Mouse (Mus musculus) lung, postnatal 14 days (tissue): ENCODE measurements around the gene Shld2.
A peak's percentile ranks its signal among the peaks of the same experiment; 100 is the strongest.
"Not testable (repeated sequence)": the region's sequence is repeated elsewhere in the genome, so short reads cannot be mapped to it uniquely, and the experiment has no call there.

ENCODE experiments used
- DNase-seq: peaks from one replicate; pipeline ENCODE4 v3.0.0; 2021

The Shld2 gene

DNA sequence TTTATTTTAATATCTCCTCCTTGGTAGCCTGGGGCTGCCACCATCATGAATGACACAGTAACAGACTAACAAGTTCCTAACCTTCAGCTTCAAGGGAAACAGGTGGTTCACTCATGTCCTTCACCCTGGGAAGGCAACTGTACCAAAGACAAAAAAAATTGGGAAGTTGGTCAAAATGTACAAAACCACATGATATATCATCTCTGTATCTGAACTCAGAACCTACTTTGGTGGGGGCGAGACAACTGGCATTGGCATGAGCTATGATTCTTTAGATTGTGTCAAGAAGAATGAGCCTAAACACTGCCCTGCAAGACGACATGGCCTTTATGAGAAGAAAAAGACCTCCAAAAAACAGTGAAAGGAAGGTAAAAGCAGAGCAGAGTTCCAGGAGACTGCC, 29.5 kb downstream of the Shld2 start:
- DNase-seq, result no peak

DNA sequence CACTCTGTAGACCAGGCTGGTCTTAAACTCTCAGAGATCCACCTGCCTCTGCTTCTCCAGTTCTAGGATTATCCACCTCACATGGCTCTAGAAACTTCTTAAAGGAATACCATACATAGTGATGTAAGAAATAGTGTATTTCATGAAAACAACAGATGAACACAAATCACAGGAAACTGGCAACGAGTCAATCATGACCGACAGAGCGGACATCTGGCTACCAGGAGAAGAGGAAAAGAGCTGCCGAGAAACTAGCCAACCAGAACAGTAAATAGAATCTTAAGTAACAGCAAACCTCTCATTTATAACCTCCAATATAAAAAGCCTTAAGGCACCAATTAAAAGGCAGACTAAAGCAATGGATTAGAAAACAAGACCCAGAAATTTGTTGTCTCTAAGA, 30.6 kb downstream of the Shld2 start:
- no peak for DNase-seq

DNA sequence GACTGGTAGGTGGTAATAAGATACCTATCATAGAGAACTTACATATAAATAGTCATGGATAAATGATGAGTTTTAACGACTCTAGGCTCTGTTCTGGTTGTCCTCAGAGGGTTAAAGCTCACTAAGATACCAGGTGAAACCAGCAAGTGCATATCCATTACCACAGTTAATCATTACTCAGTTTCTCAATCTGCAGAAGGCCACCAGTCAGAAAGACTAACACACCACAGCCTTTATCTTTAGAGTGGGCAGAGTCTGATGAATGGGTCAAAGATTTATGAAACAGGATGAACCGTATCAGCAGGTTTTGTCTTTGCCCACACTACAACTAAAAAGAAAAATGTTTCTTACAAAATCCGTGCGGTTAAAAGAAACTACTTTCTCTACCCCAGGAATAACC, 35.1 kb downstream of the Shld2 start:
- no peak for DNase-seq

DNA sequence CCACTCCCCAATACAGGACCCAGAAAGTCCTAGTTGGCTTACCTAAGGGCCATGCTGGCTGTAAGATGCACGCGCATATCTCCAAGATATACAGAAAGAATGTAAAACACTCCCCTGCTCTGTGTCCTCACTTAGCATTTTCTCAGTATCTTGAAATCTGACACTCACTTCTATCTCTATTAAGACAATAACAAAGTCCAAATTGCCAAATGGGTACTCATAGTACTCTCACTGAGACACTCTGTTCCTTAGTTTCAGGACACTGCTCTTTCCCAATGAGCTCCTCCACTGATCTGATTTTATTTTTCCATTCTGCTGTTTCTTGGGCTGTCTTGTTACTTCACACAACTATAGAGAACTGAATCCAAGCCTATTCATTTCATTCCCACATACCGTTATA, 36.2 kb downstream of the Shld2 start:
- no peak for DNase-seq

DNA sequence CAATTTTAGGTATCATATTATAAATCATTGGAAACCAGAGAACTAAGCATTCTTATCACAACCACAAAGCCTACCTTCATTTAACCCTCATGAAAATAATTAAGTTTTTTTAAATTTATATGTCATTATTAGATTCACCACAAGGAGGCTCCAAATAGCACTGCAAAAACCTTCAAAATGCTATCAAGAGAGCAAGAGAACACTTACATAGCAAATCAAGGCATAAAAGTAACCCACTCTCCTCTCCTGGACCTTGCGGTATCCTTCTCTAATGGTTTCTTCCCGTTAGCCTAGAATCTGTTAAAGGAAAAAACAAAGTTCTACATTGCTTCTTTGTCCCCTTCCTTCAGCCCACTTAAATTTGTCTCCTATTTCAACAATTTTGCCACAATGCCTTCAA, 37.0 kb downstream of the Shld2 start:
- DNase-seq, result no peak

DNA sequence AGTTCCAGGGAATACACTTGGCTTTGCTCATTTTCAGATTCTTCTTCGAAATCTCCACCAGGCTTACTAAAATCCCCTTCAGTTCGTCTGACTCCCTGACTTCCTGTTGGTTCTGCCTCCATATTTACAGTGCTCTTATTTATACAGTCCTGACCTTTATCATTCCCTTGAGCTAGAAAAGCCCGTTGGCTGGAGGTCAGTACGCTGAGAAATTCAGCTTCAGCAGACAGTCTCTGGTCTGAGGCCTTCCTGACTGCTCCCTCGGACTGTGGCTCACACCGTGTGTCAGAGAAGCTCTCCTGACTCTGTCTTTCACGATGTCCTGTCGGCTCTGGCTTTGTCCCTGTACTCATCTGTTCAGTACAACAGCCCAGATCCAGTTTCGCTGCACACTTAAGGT, 42.2 kb downstream of the Shld2 start:
- no peak for DNase-seq

DNA sequence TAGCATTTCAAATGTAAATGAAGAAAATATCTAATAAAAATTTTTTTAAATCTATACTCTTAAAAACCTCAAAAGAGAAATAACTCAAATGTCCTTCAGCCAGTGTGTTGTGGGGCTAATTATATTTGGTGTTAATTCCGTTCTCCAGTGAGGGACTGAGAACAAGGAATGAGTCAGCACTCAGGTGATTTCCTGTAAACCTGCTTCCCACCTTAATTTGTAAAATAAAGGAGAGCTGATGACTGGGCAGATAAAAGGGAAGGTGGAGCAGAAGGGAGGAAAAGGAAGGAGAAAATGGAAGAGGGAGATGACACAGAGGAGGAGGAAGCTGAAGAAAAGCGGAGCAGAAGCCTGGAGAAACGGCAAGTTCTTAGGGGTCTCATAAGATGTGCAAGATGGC, 51.8 kb downstream of the Shld2 start:
- DNase-seq, result not testable (repeated sequence)

DNA sequence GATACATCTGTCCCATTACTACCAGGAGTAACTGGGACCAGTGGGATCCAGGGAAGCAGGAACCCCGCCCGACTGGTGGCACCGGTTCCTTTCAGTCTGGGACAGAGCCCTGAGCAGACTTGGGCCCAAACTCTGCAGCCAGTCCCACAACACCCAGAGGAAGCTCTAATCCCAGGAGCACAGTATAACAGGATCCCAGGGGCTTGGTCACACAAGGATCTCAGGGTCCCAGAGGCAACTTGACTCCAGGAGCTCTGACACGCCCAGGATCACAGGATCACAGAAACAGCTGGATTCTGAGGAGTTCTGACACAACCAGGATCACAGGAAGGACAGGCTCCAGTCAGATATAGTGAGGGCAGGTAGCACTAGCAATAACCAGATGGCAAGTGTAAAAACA, 57.0 kb downstream of the Shld2 start:
- DNase-seq, result no peak

DNA sequence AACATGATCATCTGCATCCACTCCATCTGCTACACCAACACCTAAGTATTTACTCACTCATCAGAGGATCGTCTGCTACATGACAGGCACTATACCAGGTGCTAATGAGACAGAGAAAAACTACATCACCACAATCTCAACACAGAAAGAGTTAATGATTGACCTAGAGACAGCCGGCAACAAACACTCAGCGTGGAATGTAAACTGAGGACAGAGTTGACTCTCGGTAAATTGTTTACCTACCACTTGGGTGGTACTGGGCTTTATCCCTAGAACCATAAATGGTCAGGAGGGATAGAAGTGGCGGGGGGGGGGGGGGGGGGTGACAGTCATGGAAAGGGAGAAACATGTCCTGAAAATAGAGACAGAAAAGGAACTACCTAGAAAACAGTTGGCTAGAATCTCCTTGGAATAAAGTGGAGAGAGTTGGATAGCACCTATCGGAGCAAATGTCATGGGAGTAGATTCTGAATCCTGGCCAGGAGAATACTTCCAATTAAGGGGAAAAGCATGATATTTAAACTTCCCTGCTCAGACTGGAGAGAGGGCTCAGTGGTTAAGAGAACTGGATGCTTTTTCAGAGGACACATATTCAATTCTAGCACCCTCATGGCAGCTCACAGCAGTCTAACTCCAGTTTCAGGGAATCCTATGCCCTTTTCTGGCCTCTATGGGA, 57.7 kb downstream of the Shld2 start:
- DNase-seq, result no peak

DNA sequence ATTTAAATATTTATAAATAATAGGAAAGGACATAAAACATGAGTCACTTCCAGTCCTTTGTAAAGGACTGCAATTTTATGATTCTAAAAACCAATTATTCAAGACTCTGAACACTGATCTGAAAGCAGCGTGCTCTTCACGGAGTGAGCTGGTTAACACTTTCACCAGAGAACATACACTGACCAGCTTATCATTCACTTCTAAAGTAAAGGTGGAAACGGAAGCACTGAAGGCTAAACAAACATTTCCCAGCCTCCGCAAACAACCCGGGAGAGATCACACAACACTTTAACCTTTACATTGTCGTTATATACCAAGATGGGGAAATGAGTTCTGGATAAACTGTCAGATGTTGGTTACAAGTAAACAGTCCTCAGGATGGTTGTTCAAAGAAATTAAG, 69.6 kb downstream of the Shld2 start:
- DNase-seq, result no peak

DNA sequence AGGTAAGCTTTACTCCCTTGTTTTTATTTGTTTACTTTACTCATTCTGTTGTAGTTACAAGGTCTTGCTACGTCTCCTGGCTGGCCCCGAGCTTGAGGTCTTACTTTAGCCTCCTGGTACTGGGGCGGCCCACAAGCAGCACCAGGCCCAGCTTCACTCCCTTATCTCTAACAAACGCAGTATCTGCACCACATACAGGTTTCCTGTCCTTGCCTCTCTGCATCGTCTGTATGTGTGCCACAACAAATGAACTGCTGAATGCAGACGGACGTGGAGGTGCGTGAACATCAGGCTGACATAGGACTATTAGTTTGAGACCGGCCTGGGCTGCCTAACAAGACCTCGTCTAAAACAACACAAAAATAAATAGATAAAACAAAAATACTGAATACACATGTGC, 70.0 kb downstream of the Shld2 start:
- no peak for DNase-seq

DNA sequence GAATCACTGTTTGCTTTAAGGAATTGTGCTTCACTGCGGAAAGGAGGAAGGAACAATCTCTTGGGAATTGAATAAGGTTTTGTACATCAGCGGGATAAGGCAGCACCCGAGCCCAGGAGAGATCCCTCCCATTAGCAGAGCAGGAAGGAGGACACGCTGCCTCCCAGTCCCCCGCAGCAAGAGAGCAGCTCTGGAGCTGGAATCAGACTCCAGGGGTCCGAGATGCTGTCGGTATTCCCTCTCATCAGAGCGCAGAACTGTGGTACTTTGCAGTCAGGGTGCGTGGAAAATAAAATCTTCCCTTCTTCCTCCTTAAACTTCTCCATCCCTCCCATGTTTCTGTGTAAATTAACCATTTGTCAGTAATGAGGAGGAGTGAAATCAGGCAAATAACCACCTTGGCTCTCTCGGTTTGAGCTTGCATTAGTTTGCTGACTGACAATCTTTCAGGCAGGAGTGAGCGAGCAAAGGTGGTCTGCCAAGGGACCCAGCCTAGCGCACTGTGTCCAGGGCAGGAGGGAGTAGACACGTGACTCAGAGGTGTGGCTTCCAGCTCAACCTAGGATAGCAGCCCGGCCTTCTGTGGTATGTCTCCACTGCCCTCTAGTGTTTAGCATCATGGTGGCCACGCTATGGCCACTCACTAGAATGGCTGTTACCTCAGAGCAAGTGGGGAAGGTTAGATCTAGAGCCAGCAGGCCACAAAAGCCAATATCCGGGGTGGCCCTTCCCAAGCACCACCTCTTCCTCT, 75.5 kb downstream of the Shld2 start:
- peak; percentile 66 for DNase-seq

DNA sequence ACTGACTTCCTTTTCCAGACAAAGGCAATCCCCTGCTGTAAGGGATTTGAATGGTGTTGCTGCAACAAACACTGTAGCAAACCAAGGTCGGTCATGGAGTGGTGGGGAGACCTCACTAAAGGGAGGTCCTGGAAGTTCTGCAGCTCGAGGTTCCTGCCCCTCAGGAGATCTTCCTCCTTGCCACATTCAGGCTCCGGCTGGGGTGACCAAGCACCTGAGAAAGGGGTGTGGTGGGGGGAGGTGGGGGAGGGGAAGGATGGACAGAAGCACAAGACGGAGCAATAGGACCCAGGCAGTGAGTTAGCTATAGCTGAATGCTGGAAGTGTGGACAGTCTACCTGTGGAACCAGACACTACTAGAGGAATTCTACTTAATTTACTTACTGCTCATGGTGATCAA, 76.4 kb downstream of the Shld2 start:
- no peak for DNase-seq

DNA sequence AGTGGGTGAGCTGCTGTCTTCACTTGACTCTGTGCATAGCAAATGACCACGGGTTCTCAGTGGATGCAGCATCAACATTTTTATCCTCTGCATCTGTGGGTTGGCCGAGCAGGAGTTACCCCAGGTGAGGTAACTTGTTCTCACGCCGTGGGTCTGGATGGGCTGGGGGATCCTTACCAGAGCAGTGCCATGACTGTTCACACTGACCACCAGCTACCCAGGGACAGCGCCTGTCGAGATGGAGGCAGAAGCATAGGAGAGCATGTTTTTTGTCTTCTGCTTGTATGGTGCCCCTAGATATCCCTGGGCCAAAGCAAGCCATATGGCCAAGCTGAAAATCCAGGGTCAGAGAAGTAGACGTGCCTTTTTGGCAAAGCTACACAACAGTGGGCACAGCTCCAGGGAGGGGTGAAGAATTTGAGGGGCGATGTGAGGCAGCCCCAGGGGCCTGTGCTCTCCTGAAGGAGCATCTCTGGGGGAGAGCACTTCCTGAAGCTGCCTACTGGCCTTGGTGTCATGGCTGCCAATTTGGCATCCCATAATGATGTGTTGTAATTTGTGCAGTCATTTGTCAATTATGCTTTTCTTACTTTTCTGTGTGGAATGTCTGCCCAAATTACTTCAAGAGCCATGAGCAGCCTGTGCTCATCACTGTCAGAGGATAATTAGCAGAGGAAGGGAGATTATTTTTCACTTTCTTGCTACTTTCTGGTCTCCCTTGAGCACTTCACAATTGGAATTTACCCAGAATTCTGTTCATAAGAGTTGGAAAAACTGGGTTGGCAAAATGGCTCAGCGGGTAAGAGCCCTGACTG, 77.2 kb downstream of the Shld2 start:
- no peak for DNase-seq

DNA sequence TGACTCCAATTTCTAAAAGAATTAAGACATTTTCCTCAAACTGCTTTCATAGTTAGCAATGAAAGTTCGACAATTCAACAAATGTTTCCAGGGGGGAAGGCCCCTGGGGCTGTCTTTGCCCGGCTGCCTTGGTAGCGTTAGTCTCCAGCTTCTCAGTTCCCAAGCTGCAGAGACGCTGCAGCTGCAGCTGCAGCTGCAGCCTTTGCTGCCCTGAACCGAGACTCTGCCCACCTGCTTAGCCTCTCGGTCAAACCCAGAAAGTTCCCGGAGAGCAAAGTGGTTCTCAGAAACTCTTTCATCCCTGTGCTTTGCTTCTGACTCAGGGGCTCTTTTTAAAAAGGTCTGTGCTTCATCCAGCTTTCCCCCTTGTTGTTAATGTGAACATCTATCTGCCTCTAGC, 78.0 kb downstream of the Shld2 start:
- no peak for DNase-seq

DNA sequence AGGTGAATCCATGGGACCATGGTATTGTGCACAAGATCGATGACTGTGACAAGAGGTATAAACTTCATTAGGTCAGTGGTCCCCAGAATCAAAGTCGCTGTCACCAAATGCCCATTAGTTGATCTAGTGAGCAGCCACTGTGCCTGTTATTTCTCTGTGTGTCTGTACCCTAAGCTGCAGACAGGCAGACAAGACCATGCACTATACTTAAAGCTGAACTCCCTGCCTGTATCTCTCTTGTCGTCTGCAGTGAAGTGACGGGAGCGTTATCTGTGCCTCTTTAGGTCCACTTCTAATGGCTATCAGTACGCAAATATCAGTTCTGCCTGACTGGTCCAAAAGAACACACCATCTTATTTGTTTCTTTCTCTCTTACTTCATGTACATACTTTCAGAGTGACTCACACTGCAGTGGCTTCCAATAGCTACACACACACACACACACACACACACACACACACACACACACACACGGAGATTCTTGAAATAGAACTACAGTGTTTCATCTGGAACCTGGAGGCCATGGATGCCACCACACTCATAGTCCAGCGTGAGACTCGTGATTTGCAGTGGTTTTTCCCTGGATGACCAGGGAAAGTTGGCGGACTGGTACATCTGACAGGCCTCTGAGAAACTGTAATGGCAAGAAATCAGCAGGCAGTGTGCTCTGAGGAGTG, 81.3 kb downstream of the Shld2 start:
- DNase-seq, result no peak

DNA sequence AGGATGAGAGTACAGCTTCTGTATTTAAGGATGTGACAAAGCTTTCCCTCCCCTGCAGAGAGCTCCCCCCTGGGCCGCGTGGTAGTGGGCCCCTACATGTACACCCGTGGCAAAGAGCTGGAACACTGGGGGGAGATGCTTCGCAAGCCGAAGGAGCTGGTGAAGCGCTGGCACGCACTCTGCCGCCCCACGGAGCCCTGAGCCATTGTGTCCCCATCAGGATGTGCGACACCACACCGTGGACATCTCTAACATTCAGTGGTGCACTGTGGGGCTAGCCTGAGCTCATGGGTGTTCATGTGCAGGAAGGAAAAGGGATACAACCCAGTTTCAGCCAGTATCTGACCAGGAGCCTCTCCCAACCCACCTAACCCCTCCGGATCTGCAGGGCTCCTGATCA, 82.3 kb downstream of the Shld2 start:
- no peak for DNase-seq

DNA sequence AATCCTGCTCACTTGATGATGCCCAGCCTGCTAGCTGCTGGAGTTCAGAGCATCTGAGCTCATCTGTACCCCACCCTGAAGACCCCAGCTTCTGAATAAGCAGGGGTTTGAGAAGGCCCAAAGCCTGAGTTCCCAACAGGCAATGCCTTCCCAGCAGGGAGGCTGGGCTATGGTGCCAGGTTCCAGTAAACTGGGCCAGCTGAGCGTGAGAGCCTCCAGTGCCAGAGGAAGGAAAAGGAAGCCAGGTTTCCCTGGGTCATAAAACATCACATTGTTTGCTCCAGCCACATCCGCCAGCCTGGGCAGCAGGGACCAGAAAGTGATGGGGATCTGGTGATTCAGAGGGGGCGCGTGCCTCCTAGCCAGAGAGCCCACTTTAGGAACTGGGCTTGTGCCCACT, 83.7 kb downstream of the Shld2 start:
- DNase-seq, result no peak

DNA sequence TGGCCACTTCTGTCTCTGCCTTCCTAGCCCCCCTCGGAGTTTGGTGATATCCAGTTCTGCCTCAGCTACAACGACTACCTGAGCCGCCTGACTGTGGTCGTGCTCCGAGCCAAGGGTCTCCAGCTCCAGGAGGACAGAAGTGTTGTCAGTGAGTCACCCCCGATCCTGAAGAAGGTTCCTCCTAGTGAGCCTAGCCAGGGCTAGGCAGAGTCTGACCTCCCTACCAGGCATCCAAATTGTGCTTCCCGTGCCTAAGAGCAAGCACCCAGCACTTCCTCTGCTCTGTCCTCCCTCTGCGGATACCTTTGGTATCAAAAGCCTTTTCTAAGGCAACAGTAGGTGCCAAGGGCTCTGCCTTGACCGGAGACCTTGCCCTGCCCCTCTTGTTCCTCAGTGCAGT, 84.3 kb downstream of the Shld2 start:
- DNase-seq, result no peak

DNA sequence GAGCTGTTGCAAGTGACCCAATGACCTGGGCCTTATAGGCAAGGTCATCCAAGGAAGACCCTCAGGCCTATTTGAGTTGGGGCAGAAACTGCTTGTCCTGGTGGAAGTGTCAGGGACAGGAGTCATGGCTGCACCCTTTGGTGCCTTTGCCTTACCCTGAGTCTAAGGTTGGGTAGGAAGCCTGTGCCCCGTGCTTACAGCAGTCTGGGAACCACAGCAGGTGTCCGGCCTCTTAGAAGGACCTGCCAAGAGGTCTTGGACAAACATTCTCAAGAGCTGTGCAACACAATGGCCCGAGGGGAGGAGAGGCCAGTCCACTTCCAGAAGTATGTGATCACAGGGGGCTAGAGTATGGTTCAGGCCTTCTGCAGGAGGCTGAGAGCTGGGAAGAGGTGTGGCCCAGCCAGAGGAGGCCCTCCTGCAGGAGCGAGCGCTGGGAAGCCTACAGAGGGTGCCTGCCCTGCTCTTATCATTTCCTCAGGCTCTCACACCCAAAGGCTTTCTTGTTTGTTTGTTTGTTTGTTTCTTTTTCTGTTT, 86.9 kb downstream of the Shld2 start:
- peak; percentile 28 for DNase-seq

DNA sequence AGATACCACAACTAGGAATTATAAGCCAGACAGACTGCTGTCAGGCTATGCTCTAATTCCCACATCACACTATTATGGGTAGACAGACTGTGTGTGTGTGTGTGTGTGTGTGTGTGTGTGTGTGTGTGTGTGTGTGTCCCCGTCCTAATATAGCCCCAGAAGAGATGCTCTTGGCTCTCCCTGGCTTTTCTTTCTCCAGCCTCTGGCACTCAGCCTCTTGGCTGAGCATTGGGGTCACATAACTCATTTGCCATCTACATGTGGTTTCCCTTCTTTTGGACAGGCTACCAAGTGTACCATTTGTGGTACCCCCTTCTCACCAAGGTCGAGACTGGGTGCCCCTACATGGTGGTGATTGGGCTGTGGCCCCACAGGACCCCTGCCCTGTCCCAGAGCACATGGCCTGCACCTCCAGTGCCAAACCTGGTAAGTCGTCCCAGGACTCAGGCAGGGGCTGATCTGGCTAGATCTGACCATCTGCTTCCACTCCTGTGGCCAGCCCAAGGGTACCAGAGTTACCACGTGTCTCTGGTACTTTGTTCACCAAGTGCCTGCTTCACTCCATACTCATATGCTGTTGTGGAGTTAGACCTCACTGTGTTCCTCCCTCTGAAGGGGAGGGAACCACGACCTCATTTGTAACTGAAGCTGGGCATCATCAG, 88.7 kb downstream of the Shld2 start:
- no peak for DNase-seq

DNA sequence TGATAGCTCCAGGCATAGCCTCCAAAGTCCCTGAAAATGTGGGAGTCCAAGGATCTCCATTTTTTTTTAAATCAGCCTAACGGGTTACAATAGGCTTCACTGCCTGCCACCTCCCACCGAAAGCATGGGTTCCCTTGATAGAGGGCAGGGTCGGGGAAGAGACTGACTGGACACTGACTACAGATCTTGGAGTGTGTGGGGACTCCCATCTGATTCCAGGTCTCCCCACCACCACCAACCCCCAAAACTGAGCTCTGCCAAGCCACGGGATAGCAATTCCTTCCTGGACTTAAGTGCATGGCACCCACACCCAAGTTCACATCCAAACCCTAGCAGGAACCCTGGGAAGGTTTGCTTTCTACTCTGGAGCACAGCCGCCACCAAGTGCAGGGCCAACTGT, 89.9 kb downstream of the Shld2 start:
- DNase-seq, result no peak

DNA sequence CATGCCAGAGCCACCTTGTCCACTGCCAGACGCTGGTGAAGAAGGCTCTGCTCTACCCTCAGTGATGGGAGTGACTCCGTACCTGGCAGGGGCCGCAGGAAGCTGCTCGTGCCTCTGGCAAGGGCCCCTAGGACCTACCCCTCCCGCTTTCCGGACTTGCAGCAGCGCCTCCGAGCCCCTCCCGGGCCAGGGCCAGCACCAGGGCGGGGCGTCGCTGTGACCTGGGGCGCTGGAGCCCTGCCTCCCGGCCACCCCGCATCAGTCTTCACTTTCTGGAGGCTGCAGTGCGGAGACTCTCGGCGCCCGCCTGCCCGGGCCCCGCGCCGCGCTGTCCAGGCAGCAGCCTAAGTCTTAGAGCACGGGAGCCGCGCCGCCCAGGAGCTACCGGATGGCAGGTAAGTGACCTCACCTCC, 90.5 kb downstream of the Shld2 start:
- DNase-seq, result no peak
